Mouse (Mus musculus) gastrocnemius, adult 18-20 months (tissue): ENCODE data around the gene Dynll1. TPM values are rescaled to one million over a fixed set of nuclear protein-coding genes. Genes with fewer than 3 reads are reported as not detected.
A peak's percentile ranks its signal among the peaks of the same experiment; 100 is the strongest.

ENCODE experiments used
- DNase-seq: peaks from one replicate; pipeline ENCODE4 v3.0.0; 2021; ENCODE audit warnings: low spot score
- long read RNA-seq, 2 experiments: library from polyadenylated mRNA; stranded (forward); transcript quantifications; one replicate each; pipeline ENCODE4 v2.0.0; 2021
- total RNA-seq, 2 experiments: library from RNA; stranded (reverse); gene quantifications; 2 replicates each; pipeline ENCODE4 v1.2.3; 2021

Dynll1 gene
- total RNA-seq = 10 to 100 TPM; 44.1 to 75.5 TPM
- long read RNA-seq, experiment 1, transcript Dynll1-201 (3 exons, 2,030 nt) = major isoform, 15 of 16 reads
- long read RNA-seq, experiment 1, partial matches to known transcripts = 0 of 16 reads
- long read RNA-seq, experiment 1, other reads (novel, unspliced or antisense) = 0 of 16 reads
- long read RNA-seq, experiment 2, transcript Dynll1-201 (3 exons, 2,030 nt) = major isoform, 11 of 12 reads
- long read RNA-seq, experiment 2, partial matches to known transcripts = 0 of 12 reads
- long read RNA-seq, experiment 2, other reads (novel, unspliced or antisense) = 0 of 12 reads

DNA sequence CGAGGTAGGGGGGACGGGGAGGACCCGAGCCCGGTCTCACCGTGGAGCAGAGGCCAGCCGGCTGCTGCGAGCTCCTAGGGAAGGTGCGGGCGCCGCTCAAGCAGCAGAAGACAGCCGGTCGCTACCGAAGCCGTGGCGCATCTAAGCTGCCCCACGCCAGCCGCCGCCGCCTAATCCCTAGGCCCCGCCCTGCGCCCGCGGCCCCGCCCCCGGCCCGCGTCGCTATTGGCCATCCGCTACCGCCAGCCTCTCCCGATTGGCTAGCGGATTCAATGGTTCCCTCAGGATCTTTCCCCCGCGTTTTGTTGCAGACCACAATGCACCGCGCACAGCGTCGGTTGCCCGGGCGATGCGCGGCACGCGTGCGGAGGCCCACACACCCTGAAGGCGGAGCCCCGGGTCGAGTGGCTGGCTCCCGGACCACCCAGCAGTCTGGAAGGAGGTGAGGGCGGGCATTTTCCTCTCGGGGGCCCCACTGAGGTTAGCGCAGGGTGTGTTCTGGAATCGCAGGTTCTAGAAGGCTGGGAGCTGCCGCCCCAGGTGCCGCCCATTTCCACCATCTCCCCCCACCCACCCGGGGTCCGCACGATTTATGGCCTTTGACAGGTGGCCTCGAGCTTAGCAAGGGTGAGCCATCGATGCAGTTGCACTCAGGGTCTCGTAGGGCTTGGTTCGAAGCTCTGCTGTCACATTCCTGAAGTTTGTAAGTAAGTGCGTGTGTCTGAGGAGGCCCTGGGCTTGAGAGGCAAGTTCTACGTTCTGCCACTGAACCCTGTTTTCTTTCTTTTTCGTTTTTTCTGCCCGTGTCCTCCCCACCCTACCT lies at the start of gene Dynll1:
Dynll1 (minus strand) TSS at position 208 of the 823 bp plus-strand sequence.
- peak; percentile 100 for DNase-seq

DNA sequence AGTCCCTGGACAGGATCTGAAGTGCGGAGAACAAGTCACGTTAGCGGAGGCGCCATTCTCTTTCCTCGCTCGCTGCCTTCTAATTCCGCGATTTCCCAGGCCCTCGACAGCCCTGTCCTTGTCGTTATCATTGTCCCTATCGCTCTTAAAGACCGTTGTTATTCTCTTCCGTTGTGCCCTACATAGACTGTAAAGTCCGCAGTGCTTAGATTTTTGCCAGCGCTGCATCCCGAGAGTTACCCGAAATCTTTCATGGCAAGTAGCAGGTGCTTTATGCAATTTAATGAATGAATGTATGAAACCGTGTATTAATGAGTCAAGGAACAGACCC lies 48.4 kb upstream of the Dynll1 start:
- no peak for DNase-seq

DNA sequence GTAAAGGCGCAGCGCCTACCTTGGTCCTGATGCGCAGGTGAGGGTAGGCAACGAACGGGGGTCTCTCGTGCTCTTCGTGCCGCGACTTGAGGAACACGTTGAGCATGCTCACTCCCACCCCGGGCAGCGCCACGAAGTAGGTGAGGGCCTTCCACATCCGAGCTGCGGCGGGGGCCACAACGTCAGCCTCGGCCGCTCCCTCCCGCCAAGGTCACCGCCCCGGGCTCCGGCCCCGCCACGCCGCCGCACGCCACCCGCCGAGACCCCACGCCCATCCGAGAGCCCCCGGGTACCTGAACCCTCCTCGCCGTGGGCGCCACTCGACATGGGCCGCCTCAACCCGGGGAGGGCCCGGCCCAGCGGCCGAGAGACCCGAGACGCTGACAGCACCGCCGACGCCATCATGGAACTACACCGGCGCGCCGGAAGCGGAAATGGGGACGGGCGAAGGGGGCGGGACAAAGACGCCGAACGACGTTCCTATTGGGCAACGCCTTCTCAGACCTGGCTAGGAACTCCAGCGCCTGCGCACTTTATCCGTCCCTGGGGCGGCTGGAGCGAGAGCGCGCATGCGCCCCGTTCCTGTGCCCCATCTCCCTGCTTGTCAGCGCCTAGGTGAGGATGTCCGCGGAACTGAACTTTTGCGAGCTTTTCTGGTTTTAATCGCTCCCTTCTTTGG lies 47.9 kb upstream of the Dynll1 start, which contains the start of gene Cox6a1:
Cox6a1 (minus strand) TSS at position 436 of the 679 bp plus-strand sequence.
- DNase-seq = peak; percentile 98

DNA sequence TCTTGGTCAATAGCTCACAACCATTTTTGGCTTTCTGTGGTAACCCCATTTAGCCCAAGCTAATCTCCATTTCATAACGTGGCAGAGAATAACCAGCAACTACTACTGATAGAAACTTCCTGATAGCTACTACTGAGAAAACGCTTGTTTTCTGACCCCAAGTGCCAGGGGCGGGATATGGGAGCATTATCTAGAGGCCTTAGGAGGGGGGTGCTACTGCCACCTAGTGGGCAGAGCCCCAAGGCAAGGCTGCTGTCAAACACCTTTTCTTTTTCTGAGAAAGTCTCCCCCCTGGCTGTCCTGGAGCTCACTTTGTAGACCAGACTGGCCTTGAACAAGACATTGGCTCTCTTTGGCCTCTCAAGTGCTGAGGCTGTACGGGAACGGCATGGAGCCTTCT lies 46.8 kb upstream of the Dynll1 start:
- peak; percentile 75 for DNase-seq

DNA sequence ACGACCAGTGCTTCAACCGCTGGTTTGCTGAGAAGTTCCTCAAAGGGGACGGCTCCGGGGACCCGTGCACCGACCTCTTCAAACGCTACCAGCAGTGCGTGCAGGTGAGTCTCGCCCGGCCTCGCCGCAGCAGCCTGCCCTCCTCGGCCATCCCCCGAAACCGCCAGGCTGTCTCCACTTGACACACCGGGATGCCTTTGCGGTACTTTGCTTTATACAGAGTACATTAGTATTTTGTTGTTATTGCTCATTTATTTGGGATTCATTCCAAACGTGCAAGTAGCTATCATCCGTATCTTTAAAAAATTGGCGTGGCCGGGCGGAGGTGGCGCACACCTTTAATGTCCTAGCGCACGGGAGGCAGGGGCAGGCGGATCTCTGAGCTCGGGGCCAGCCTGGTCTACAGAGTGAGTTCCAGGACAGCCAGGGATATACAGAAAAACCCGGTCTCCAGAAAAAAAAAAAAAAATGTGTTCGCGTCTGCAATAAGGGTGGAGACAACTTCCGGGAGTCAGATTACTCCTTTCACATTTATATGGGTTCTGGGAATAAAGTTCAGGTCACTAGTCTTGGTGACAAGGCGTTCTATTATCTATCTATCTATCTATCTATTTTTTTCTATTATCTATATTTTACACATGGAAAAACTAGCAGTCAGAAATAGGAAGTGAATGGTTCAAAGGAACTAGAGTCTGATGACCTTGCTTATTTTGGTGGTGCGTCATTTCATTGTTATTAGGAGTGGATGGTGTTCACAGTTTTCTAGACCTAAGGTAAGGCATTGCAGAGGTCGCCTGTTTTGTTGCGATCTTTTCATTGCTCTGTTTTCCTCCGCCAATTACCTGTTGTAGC lies 40.7 kb upstream of the Dynll1 start:
- no peak for DNase-seq

DNA sequence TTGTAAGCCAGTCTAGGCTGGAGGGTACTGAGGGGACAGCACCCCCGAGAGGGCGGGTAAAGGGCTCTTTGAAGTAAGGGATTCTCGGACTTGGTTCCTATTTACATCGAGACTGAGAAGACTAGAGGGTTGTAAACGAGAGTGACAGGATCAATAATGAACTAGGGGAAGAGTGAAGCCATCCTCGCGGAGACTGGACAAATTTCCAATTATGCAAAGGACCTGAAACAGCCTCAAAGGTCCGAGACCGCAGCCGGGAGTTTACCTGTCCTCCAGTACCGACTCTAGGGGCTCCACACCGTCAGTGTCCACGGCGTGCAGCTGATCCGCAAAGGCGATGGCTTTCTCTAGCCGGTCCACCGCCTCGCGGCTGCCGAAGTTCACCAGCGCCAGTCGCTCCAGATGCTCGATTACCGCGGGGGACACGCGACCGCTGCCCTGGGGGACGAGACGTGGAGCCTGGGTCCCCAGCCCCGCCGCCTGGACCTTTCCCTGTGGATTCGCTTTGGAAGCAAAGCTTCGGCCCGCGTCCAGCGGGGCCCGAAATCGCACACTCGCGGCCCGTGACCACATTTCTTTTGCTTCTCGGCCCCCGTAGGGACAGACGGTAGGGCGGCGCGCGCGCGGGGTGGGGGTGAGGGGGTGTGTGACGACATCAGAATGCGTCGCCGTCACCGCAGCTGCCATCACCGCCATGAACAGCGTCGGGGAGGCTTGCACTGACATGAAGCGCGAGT lies 39.9 kb upstream of the Dynll1 start, which contains the start of the genes Gatc and Triap1:
Gatc (minus strand) TSS at position 602 of the 737 bp plus-strand sequence.
Triap1 (plus strand) TSS at position 649 of the 737 bp plus-strand sequence.
- DNase-seq = peak; percentile 88

DNA sequence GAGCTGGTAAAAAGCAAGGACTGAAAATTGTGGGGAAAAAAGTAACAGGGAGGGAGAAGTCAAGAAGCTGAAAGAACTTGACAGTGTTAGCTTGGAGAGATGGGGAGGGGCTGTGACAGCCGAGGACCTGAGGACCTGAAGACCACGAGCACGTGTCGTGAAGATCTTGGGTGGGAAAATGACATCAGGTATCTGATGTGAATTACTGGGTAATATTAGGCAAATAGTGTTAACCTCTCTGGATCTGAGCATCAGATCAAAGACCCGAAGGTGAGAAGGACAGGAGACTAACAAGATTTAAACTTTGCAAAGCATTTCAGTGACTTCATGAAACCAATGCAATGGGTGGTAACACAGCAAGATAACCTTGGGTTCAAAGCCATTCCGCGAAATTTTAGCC lies 39.2 kb upstream of the Dynll1 start:
- DNase-seq = no peak

DNA sequence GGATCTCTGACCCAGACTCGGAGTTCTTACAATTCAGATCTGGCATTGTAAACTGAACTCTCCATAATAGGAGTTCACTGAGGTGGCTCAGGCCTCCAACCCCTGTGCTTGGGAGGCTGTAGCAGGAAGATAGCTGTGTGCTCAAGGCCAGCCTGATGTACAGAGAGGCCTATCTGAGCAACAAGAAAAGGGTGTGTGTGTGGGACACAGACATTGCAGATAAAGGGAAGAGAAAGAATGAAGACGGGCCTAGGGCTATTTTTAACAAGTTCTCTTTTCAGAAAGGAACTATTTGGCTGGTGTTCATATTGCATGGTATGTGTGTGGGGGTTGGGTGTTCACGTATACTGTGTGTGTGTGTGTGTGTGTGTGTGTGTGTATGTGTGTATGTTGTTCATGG lies 32.8 kb upstream of the Dynll1 start:
- no peak for DNase-seq

DNA sequence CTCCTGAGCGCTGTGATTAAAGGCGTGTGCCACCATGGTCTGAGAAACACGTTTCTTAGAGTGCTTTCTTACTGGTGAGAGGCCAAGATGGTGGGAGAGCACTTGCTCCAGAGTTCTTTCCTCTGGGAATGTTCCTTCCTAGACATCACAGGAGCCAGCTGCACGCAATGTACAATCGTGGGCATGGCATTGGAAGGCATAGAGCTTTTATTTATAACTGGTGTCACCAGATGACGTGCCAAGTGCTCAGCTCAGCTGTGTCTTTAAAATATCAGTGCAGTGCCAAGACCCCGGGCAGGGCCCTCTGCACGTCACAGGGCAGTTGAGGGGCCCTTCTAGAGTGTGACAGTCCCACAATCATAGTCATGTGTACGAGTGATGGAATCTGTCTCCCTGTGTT lies 30.2 kb upstream of the Dynll1 start:
- no peak for DNase-seq

DNA sequence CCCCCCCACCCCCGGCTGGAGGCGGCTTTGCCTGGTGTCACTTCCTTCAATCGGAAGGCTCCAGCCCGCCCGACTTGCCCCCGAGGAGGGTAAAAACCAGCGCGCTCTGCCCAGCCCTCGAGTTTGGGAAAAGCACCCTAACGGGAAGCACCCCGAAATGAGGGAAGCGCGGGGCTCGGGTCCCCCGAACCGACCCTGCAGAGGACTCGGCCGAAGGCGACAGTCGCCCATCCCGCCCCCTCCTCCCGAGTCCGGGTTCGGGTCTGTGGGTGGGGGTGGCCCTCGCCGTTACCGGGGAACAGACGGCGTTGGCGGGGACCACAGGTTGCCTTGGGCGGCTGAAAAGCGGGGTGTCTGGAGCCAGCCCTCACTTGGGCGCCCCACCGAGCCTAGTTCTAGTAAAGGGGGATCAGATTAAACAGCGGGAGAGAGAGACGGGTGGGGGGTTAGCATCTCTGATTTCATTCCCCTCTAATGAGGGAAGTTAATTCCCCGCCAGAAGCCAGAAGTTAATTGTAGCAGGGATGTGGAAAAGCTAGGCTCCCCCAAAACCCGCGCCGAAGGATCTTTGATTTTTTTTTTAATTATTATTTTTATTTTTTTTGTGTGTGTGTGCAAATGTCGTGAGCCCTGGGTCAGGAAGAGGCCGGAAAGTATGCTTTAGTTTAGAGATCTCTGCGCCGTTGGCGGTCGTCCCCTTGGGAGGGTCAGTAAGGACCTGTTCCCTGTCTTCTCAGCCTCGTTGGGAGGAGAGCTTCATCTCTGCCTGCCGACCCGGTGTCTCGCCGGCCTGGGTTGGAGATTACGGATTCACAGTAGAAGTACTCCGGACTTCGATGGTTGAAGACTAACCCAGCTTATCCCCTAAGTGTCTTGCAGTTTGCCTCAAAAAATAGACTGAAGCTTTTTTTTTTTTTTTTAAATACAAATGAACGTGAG lies 27.1 kb upstream of the Dynll1 start:
- peak; percentile 22 for DNase-seq

DNA sequence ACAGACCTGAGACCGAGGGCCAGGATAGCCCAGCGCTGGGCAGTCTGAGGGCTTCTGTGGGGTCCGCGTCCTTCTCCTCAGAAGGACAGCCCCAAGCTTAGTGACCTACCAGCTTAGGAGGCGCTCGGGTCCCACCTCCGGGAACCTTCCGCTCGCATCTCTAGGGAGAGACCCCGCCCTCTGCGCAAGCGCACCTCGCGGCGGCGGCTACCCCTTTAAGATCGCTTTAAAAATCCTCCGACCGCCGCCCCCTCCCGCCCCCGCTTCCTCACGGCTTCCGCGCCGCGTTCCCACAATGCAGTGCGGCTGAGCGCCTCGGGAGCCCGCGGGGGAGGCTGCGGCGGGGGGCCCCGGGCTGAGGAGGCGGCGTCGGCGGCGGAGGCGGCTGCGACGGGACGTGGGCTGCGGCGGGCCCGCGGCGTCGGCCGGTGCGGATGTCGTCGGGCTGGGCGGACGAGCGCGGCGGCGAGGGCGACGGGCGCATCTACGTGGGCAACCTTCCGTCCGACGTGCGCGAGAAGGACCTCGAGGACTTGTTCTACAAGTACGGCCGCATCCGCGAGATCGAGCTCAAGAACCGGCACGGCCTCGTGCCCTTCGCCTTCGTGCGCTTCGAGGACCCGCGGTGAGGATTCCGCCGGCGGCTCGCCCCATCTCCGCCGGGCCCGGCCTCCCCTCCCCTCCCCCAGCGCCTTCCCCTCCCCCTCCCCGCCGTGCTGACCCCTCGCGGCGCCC lies 26.2 kb upstream of the Dynll1 start, which contains the start of gene Srsf9:
Srsf9 (plus strand) TSS at position 303 of the 735 bp plus-strand sequence.
- DNase-seq = peak; percentile 95

DNA sequence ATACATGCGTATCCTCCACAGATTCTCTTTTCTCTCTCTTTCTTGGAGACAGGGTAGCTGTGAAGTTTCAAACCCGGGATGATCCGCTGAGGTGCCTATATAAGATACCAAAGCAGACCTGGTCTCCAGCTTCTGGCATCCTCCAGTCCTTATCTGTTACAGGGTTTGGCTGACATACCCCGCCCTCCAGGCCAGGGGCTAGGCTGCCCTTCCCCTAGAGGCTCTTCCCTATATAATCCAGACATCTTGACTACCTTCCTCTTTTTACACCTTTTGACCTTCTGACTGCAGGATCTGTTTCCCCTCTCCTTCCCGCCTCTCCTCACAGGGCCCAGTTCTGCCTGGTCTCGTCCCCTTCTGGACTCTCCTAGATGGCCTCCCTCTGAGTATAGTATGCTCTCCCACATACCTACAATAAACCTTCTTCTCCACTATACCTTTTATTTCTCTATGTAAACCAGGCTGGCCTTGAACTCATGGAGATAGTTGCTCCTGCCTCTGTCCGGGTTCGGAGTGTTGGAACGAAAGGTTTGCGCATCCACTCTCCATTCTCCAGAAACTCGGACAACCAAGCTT lies 25.5 kb upstream of the Dynll1 start:
- DNase-seq = no peak

DNA sequence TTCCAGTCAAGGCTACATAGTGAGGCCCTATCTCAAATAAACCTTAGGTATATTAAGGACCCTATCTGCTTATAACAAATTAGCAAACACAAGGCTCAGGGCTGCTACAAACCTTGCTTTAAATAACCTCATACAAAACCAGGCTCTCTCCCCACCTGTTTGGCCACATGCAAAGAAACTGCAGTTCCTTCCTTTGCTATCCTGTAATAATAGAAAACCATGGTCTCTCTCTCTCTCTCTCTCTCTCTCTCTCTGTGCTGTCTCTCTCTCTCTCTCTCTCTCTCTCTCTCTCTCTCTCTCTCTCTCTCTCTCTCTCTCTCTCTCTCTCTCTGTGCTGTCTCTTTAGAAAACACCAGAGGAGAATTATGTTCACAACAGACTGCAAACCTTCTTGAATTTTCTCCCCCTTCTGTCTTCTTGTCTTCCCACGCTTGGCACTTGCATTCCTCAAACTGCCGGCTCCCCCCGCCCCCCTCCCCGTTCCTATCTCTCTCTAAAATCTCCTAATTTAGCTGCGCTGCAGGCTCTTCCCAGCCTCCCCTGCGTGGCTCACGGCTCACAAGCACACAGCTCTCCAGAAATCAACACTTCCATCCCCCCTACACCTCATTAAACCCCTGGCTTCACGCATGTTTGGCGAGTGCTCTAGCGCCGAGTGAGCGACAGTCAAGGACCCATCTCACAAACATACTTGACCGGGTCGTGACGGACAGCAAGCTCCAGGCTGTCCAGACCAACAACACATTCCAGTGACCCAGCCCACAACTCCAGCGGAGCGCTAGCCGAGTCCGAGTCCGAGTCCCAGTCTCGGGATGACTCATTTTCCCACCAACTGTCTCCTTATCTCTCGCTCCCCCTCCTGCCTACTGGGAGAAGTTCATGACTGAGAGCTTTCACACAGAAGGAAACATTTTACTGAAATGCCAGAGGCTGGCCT lies 18.5 kb upstream of the Dynll1 start:
- DNase-seq = peak; percentile 70

DNA sequence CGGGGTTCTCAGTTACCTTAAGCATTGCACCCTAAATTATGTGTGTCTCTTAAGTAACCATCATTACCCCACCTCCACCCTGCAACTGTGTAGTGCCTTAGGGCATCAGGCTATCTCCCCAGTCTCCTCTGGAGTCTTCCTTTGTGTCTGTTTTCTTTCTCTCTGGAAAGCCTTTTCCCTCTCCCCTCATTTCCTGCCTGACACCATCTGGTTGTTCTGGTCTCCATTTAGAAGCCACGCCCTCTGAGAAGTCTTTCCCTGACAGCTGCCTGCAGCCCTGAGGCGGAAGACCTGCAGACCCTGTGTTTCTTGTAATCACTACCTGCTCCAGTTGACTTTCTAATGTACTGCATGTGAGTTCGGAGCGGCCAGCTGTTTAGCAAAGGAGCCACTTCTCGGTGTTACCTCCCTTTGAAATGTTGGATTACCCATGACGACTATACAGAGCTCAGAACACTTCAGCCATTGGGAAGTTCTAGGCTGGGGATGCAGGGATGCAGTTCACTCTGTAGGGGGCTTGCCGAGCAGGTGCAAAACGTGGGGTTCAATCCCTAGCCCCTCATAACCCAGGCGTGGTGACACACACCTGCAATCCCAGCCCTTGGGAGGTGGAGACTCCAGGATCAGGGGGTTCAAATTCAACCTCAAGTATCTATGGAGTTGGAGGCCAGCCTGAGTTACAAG lies 17.0 kb upstream of the Dynll1 start:
- no peak for DNase-seq

DNA sequence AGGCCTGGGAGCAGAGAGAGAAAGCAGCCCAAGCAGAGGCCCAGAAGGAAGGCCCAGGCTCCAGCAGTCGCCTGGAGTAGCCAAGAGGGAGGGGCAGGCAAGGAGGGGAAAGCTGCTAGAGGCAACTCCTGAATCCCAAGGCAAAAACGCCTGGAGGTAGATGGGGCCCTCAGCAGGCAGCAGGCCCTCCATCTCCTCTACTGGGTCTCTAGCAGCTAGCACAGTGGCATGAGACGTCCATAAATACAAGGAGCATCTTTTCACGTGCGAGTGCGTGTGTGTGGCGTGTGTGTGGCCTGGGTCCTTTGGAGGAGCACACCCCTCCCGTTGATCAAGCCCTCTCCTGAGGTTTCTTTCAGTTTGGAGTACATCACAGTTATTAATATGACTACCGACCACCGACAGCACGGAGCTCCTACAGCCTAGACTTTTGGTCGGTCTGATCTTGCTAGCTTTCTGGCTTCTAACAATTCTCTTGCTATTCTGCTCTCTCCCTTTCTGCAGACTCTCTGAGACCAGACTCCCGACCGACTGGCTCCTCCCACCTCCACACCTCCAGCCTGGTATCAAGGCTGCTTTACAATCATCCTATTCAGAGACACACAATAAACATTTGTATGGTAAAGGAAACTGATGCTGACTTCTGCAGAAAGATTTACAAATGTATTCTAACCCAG lies 16.3 kb upstream of the Dynll1 start:
- DNase-seq = no peak

DNA sequence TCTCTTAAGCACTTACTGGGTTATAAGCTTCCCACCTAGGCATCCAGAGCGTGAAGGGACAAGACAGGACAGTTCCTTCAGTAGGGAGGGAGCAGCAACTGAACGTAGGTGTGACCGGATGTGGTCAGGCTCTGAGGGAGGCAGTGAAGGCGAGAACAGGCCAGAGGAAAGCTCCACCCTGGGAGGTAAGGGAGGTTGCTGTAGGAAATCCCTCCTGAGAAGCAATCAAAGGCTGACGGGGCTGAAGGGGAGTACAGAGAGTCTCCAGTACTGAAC lies 12.8 kb upstream of the Dynll1 start:
- no peak for DNase-seq
